Mouse (Mus musculus) myocyte (in vitro differentiated cells): ENCODE results near the gene Mycbp.

Experiments used
- CEBPB ChIP-seq: IDR thresholded peaks from 2 replicates; pipeline ENCODE4 v1.6.1; 2011; ENCODE audit warnings: mild to moderate bottlenecking, moderate library complexity; ENCODE audit not compliant: poor library complexity, insufficient read depth, severe bottlenecking
- E2F4 ChIP-seq: IDR thresholded peaks from one replicate; pipeline ENCODE4 v1.6.1; 2011; ENCODE audit warnings: mild to moderate bottlenecking, control low read depth, moderate library complexity; ENCODE audit not compliant: insufficient read depth
- MAX ChIP-seq: IDR thresholded peaks from one replicate; pipeline ENCODE4 v1.6.1; 2011; ENCODE audit warnings: low read depth, mild to moderate bottlenecking, control low read depth
- MYOD1 ChIP-seq, 3 experiments: IDR thresholded peaks; one replicate each; pipeline ENCODE4 v1.6.1; 2011; ENCODE audit warnings: control low read depth in 2 of 3, low read depth in 2 of 3, mild to moderate bottlenecking in 2 of 3, moderate library complexity in 1 of 3; ENCODE audit not compliant: insufficient read length in 2 of 3, control insufficient read depth in 1 of 3
- POLR2A ChIP-seq: IDR thresholded peaks from one replicate; pipeline ENCODE4 v1.6.1; 2011; ENCODE audit warnings: low read depth, mild to moderate bottlenecking, control low read depth, moderate library complexity; ENCODE audit not compliant: insufficient read length
- POLR2AphosphoS2 ChIP-seq: IDR thresholded peaks from one replicate; pipeline ENCODE4 v1.6.1; 2011; ENCODE audit warnings: low read depth, control low read depth; ENCODE audit not compliant: insufficient read length
- REST ChIP-seq: IDR thresholded peaks from one replicate; pipeline ENCODE4 v1.6.1; 2011; ENCODE audit warnings: mild to moderate bottlenecking, control low read depth, moderate library complexity; ENCODE audit not compliant: insufficient read depth, insufficient read length
- SRF ChIP-seq: IDR thresholded peaks from one replicate; pipeline ENCODE4 v1.6.1; 2011; ENCODE audit warnings: low read depth; ENCODE audit not compliant: control insufficient read depth, insufficient read length
- TCF12 ChIP-seq: IDR thresholded peaks from one replicate; pipeline ENCODE4 v1.6.1; 2011; ENCODE audit warnings: mild to moderate bottlenecking, control low read depth; ENCODE audit not compliant: poor library complexity, insufficient read depth, severe bottlenecking
- TCF3 ChIP-seq: IDR thresholded peaks from one replicate; pipeline ENCODE4 v1.6.1; 2011; ENCODE audit warnings: low read depth, control low read depth; ENCODE audit not compliant: insufficient read length
- USF1 ChIP-seq: IDR thresholded peaks from one replicate; pipeline ENCODE4 v1.6.1; 2011; ENCODE audit warnings: low read depth, mild to moderate bottlenecking, control low read depth, moderate library complexity

- no peak for TF ChIP-seq SRF
- no peak for TF ChIP-seq CEBPB
- TF ChIP-seq TCF12 = no peak
- TF ChIP-seq E2F4 = no peak
- TF ChIP-seq USF1 = no peak
- TF ChIP-seq POLR2A = no peak
- no peak for TF ChIP-seq MYOD1 (IDR thresholded peaks at IDR 0.05; ENCODE audit: control insufficient read depth in 1 of 3, insufficient read length in 2 of 3, low read depth in 2 of 3)
- TF ChIP-seq MAX = no peak
- no peak for TF ChIP-seq TCF3
- no peak for TF ChIP-seq POLR2AphosphoS2
- no peak for TF ChIP-seq REST
Observed at GRCm38 (mm10) chr4:123912431-123912830, 7.8 kb downstream of the Mycbp start.
